Mouse (Mus musculus): ENCODE data around the gene Rpl13. TPM values are rescaled to one million over a fixed set of nuclear protein-coding genes. Genes with fewer than 3 reads are reported as not detected.

Gene Rpl13
- polyA plus RNA-seq (2015; fragmentation: Nextera tagmentation; extraction: Ambion mirVana): 1,019 and 1,086 TPM in 2 replicates

DNA sequence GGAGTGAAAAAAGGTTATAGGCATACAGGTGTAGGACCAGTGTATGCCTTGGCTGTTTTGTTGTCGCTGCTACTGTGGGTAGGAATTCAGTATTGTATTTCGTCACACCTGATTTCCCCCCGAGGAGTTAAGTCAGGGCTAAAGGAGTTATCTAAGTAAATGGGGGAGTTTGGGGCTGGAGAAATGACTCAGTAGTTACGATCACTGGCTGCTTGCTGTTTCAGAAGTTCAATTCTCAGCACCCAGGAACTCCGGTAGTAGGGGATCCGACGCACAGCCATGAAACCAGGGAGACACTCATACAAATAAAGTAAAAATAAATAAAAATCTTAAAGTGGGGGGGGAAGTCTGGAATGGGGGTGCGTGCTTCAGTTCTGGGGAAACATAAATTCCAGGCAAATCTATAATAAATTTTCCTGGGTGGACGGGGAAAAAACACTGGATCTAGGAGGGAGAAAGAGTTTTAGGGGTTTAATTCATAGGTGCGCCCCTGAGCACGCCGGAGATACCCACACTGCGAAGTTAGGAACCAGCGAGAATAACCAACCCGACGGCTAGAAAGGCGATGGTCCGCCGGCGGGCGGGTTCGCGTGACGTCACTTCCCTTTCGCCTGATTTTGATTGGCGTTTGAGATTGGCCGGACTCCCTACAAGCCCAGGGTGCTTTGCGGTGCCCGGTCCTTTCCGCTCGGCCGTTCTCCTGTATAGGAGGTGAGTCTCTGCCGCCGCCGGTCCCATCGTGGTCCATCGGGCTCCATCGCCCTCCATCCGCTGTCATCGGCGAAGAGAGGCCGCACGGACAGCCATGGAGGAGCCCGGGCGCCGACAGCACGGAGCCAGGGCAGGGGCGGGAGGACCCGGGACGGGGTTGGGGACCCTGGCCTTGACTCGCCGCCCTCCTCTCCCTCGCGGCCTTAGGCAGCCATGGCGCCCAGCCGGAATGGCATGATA lies at the start of gene Rpl13:
Gene Rpl13, plus strand, starts transcription at position 616 of the 951 bp plus-strand sequence.
- H3K36me3 ChIP-seq (ENCODE audit: insufficient read depth, low read length): peaks cover 13% of the 10 kb centered on the region; the same call in 1 of the 2 replicates
- peak within 1 kb of the TSS; percentile 72 for H3K4me2 ChIP-seq (replicated peaks; ENCODE audit: low read depth, low read length)
- no peaks in the 10 kb centered on the region for H3K27me3 ChIP-seq (replicated peaks; ENCODE audit: insufficient read depth, low read length)
- H3K4me3 ChIP-seq (ENCODE audit: low read depth, low read length): peak within 1 kb of the TSS; percentile 80
- H3K9ac ChIP-seq (replicated peaks; ENCODE audit: low read depth): peak within 1 kb of the TSS; percentile 92
- TF ChIP-seq CTCF (IDR thresholded peaks at IDR 0.05) (no peak), EP300 (IDR thresholded peaks at IDR 0.05) (no peak; the same call in 1 of the 2 replicates)
- H3K9me3 ChIP-seq (ENCODE audit: low read length): no peaks in the 10 kb centered on the region
- H3K4me1 ChIP-seq (ENCODE audit: insufficient read depth, low read depth, low read length): peaks cover 4% of the 10 kb centered on the region; the same call in 1 of the 2 replicates
- ATAC-seq (peak; percentile 98), DNase-seq (ENCODE audit: low spot score) (peak; percentile 99)
- peak within 1 kb of the TSS; percentile 90 for H3K27ac ChIP-seq (ENCODE audit: low read length)
- WGBS: under 1% methylated on average over 50 of the region's 56 CpGs

DNA sequence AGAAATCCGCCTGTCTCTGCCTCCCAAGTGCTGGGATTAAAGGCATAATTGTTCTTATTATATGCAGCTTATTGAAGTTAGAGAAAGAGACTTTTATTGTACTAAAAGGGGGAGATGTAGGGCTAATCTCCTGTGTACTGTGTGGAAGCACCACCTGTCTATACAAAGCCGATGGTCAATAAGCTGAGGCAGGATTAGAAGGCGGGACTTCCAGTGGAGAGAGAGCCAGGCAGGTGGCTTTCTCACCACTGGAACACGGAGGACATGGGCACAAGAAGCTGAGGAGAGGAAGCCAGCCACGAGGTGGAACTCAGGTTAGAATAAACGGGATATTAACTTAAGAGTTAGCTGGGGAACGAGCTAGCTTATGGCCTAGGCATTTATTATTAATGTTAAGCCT lies 39.4 kb upstream of the Rpl13 start, which contains the start of gene Spg7:
Gene Spg7, plus strand, starts transcription at position 222 of the 400 bp plus-strand sequence.
- no peaks in the 10 kb centered on the region for H3K27me3 ChIP-seq (replicated peaks; ENCODE audit: insufficient read depth, low read length)
- TF ChIP-seq CTCF (IDR thresholded peaks at IDR 0.05) (no peak), EP300 (IDR thresholded peaks at IDR 0.05) (no peak)
- DNase-seq (ENCODE audit: low spot score): no peak
- 65% methylated on average over 7 of the region's 7 CpGs for WGBS
- no peak within 1 kb of the TSS for H3K27ac ChIP-seq (ENCODE audit: low read length)
- ATAC-seq: no peak
- H3K36me3 ChIP-seq (ENCODE audit: insufficient read depth, low read length): no peaks in the 10 kb centered on the region
- H3K4me3 ChIP-seq (ENCODE audit: low read depth, low read length): no peak within 1 kb of the TSS
- H3K4me1 ChIP-seq (ENCODE audit: insufficient read depth, low read depth, low read length): peaks cover 7% of the 10 kb centered on the region; the same call in 1 of the 2 replicates
- H3K9me3 ChIP-seq (ENCODE audit: low read length): no peaks in the 10 kb centered on the region
- no peak within 1 kb of the TSS for H3K4me2 ChIP-seq (replicated peaks; ENCODE audit: low read depth, low read length)
- no peak within 1 kb of the TSS for H3K9ac ChIP-seq (replicated peaks; ENCODE audit: low read depth)

DNA sequence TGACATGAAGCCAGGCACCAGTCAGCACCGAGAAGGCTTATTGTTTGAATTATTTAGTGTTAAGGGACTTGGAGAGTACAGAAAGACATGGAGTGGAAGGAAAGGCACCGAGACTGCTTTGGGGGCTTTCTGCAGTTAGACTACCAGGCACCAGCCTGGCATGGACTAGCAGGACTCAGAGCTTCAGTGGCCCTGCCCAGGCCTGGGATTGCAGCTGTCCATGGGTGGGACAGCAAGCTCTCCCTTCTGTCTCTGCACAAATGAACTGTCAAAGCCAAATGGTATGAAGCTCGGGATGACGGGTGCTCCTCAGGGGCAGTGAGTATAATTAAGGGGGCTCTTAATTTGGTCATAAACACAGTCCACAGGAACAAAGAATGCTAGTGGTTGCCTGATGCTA lies 38.1 kb upstream of the Rpl13 start:
- TF ChIP-seq CTCF (IDR thresholded peaks at IDR 0.05): no peak
- no peak for TF ChIP-seq EP300 (IDR thresholded peaks at IDR 0.05)
- H3K27ac ChIP-seq (ENCODE audit: low read length): no peak overlapping the region
- ATAC-seq (no peak), DNase-seq (ENCODE audit: low spot score) (no peak)
- 72% methylated on average over 4 of the region's 4 CpGs for WGBS
- no peaks in the 10 kb centered on the region for H3K36me3 ChIP-seq (ENCODE audit: insufficient read depth, low read length)
- no peak overlapping the region for H3K4me3 ChIP-seq (ENCODE audit: low read depth, low read length)
- no peak overlapping the region for H3K9ac ChIP-seq (replicated peaks; ENCODE audit: low read depth)
- peaks cover 7% of the 10 kb centered on the region; the same call in 1 of the 2 replicates for H3K4me1 ChIP-seq (ENCODE audit: insufficient read depth, low read depth, low read length)
- no peaks in the 10 kb centered on the region for H3K9me3 ChIP-seq (ENCODE audit: low read length)
- H3K4me2 ChIP-seq (replicated peaks; ENCODE audit: low read depth, low read length): peak overlapping the region; percentile 89; the same call in 1 of the 2 replicates
- H3K27me3 ChIP-seq (replicated peaks; ENCODE audit: insufficient read depth, low read length): no peaks in the 10 kb centered on the region

DNA sequence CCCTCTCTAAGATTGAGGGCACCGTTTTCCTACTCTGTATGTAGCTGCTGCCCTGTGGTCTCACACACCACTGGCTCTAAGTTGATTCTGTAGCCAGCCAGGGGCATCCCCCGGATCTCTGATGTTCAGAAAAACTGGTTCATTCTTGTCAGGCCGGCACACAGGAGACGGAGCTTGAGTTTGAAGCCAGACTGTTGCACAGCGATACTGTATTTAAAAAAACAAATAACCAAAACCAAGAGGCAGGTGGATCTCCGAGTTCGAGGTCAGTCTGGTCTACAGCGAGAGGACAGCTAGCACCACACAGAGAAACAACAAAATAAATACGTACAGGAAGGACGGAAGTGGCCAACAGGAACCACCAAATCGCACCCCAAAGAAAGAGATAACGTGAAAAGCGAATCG lies 37.3 kb upstream of the Rpl13 start:
- no peaks in the 10 kb centered on the region for H3K27me3 ChIP-seq (replicated peaks; ENCODE audit: insufficient read depth, low read length)
- TF ChIP-seq CTCF (IDR thresholded peaks at IDR 0.05): no peak
- peak; percentile 45; the same call in 1 of the 2 replicates for TF ChIP-seq EP300 (IDR thresholded peaks at IDR 0.05)
- H3K9ac ChIP-seq (replicated peaks; ENCODE audit: low read depth): peak overlapping the region; percentile 68
- peak overlapping the region; percentile 72 for H3K27ac ChIP-seq (ENCODE audit: low read length)
- peak; percentile 52 for DNase-seq (ENCODE audit: low spot score)
- peak overlapping the region; percentile 91 for H3K4me3 ChIP-seq (ENCODE audit: low read depth, low read length)
- H3K4me1 ChIP-seq (ENCODE audit: insufficient read depth, low read depth, low read length): peaks cover 7% of the 10 kb centered on the region; the same call in 1 of the 2 replicates
- H3K9me3 ChIP-seq (ENCODE audit: low read length): no peaks in the 10 kb centered on the region
- H3K36me3 ChIP-seq (ENCODE audit: insufficient read depth, low read length): no peaks in the 10 kb centered on the region
- ATAC-seq: peak; percentile 27
- WGBS: under 1% methylated on average over 14 of the region's 14 CpGs
- H3K4me2 ChIP-seq (replicated peaks; ENCODE audit: low read depth, low read length): peak overlapping the region; percentile 89

DNA sequence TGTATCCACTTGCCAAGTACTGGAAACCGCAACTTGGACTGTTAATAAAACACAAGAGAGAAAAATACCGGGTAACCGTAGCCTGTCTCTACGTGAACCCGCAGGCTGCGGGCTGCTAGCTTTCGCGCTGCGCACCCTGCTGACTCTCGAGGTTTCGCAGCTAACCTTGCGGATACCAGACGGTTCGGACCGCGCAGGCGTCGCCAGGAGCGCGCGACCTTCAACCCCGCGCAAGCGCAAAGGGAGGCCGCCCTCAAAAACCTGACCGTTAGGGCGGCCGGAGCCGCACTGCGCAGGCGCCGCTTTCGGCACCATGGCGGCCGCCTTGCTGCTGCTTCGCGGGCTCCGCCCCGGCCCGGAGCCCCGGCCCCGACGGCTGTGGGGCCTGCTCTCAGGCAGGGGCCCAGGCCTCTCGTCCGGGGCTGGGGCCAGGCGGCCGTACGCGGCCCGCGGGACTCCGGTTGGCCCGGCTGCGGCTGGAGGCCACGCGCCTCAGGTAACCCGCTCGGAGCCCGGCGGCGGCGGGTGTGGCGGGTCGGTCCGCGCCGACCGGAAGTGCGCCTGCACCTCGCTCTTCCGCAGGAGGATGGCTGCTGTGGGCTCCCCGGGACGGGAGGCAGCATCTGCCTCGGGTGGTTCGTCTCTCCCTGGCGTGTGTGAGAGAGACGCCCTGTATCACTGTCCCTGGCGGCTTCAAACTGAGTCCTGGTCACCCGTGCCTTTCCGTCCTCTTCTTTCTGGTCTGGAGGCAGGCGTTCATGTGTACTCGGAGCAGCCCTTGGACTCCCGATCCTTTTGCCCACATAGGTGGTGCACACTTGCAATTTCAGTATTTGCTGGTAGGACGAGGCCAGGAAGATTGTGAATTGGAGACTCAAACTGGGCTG lies 36.7 kb upstream of the Rpl13 start:
- WGBS: 1% methylated on average over 55 of the region's 84 CpGs
- ATAC-seq: peak; percentile 99

More for the DNA sequence above, 36.7 kb upstream of the Rpl13 start:
- peak; percentile 98 for DNase-seq (ENCODE audit: low spot score)
- TF ChIP-seq EP300 (IDR thresholded peaks at IDR 0.05) (no peak), CTCF (IDR thresholded peaks at IDR 0.05) (peak; percentile 74)
- H3K9me3 ChIP-seq (ENCODE audit: low read length): no peaks in the 10 kb centered on the region
- H3K27me3 ChIP-seq (replicated peaks; ENCODE audit: insufficient read depth, low read length): no peaks in the 10 kb centered on the region
- H3K9ac ChIP-seq (replicated peaks; ENCODE audit: low read depth): peak overlapping the region; percentile 68
- H3K4me3 ChIP-seq (ENCODE audit: low read depth, low read length): peak overlapping the region; percentile 91
- peaks cover 7% of the 10 kb centered on the region; the same call in 1 of the 2 replicates for H3K4me1 ChIP-seq (ENCODE audit: insufficient read depth, low read depth, low read length)
- peak overlapping the region; percentile 89 for H3K27ac ChIP-seq (ENCODE audit: low read length)
- H3K4me2 ChIP-seq (replicated peaks; ENCODE audit: low read depth, low read length): peak overlapping the region; percentile 89
- H3K36me3 ChIP-seq (ENCODE audit: insufficient read depth, low read length): no peaks in the 10 kb centered on the region
